Mouse (Mus musculus): ENCODE data around the gene Gtf2f2. TPM values are rescaled to one million over a fixed set of nuclear protein-coding genes. Genes with fewer than 3 reads are reported as not detected.
"Not testable (repeated sequence)": the region's sequence is repeated elsewhere in the genome, so short reads cannot be mapped to it uniquely, and the experiment has no call there.

The Gtf2f2 gene
- polyA plus RNA-seq, 1 experiment from 2014 or later: 40.3 TPM

DNA sequence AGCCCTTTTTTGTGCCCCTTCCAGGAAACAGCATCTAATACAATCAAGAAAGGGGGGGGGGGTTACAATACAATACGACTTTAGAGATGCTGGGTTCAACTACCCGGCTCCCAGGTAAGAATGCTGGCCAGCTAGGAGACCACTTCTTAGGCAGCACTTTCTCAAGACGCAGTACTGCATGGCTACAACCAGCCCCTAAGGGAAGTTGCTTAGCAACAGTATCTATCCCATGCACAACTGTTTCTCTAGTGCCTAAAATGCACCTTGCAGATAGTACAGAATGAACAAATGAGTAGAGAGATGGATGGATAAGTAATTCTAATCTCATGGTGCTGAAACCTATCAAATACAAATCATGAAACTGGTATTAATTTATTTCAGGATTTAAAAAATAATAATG, 63.0 kb downstream of the Gtf2f2 start:
- Histone ChIP-seq H3K4me2 (replicated peaks) (no peak overlapping the region), H3K4me1 (0 out of 2 replicates have a peak, but pooled peaks cover 2% of the 10 kb centered on the region), H3K9me3 (replicated peaks) (no peaks in the 10 kb centered on the region), H3K4me3 (no peak overlapping the region), H3K27ac (no peak overlapping the region), H3K9ac (no peak overlapping the region), H3K27me3 (no peaks in the 10 kb centered on the region), H3K36me3 (no peaks in the 10 kb centered on the region)
- no peak for ATAC-seq (ENCODE audit: low FRiP score)
- WGBS: 58% methylated on average over 3 of the region's 3 CpGs

GRCm38 (mm10) chr14:75942365-75942764, 68.3 kb downstream of the Gtf2f2 start:
- no peak overlapping the region for H3K4me3 ChIP-seq
- H3K4me2 ChIP-seq (replicated peaks): no peak overlapping the region
- no peak overlapping the region for H3K9ac ChIP-seq
- 91% methylated on average over 3 of the region's 3 CpGs for WGBS
- no peak overlapping the region for H3K27ac ChIP-seq
- no peaks in the 10 kb centered on the region for H3K36me3 ChIP-seq
- H3K9me3 ChIP-seq (replicated peaks): no peaks in the 10 kb centered on the region
- H3K27me3 ChIP-seq: no peaks in the 10 kb centered on the region
- no peak for ATAC-seq (ENCODE audit: low FRiP score)
- H3K4me1 ChIP-seq: no peaks in the 10 kb centered on the region

DNA sequence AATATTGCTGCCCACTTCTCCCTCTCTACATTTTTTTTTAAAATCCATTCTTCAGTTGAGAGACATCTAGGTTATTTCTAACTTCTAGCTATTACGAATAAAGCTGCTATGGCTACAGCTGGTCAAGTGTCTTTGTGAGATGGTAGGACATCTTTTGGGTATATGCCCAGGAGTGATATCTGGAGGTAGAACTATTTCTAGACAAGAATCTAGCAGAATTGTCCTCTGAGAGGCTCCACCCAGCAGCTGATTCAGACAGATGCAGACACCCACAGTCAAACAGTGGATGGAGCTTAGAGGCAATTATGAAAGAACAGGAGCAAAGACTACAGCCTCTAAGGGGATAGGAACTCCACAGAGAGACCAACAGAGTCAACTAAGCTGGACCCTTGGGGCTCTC, 69.2 kb downstream of the Gtf2f2 start:
- H3K36me3 ChIP-seq: no peaks in the 10 kb centered on the region
- H3K27ac ChIP-seq: no peak overlapping the region
- no peaks in the 10 kb centered on the region for H3K4me1 ChIP-seq
- 97% methylated on average over 1 of the region's 1 CpGs for WGBS
- H3K9me3 ChIP-seq (replicated peaks): no peaks in the 10 kb centered on the region
- ATAC-seq (ENCODE audit: low FRiP score): no peak
- H3K9ac ChIP-seq: no peak overlapping the region
- H3K4me3 ChIP-seq: no peak overlapping the region
- H3K4me2 ChIP-seq (replicated peaks): no peak overlapping the region
- no peaks in the 10 kb centered on the region for H3K27me3 ChIP-seq

GRCm38 (mm10) chr14:75937714-75938113, 73.0 kb downstream of the Gtf2f2 start:
- Histone ChIP-seq H3K36me3 (no peaks in the 10 kb centered on the region), H3K4me1 (no peaks in the 10 kb centered on the region), H3K4me2 (replicated peaks) (no peak overlapping the region), H3K4me3 (no peak overlapping the region), H3K9ac (no peak overlapping the region), H3K9me3 (replicated peaks) (no peaks in the 10 kb centered on the region), H3K27ac (no peak overlapping the region), H3K27me3 (no peaks in the 10 kb centered on the region)
- no peak for ATAC-seq (ENCODE audit: low FRiP score)
- WGBS: 89% methylated on average over 1 of the region's 1 CpGs

DNA sequence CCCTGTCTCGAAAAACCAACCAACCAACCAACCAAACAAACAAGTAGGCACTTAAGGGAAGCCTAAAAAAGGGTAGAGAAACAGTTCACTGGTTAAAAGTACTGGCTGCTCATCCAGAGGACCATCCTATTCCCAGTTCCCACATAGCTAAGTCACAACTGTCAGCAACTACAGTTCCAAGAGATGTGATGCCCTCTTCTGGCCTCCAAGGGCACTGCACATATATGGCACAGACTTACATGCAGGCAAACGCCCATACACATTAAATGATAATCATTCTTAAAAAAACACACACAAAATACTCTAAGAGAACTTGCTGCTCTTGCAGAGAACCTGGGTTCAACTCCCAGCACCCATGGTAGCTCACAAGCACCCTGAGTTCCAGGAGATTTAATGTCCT, 76.3 kb downstream of the Gtf2f2 start:
- Histone ChIP-seq H3K4me3 (no peak overlapping the region), H3K9me3 (replicated peaks) (no peaks in the 10 kb centered on the region), H3K27ac (no peak overlapping the region), H3K27me3 (no peaks in the 10 kb centered on the region), H3K36me3 (no peaks in the 10 kb centered on the region), H3K9ac (no peak overlapping the region), H3K4me1 (no peaks in the 10 kb centered on the region), H3K4me2 (replicated peaks) (no peak overlapping the region)
- 90% methylated on average over 2 of the region's 2 CpGs for WGBS
- no peak for ATAC-seq (ENCODE audit: low FRiP score)

DNA sequence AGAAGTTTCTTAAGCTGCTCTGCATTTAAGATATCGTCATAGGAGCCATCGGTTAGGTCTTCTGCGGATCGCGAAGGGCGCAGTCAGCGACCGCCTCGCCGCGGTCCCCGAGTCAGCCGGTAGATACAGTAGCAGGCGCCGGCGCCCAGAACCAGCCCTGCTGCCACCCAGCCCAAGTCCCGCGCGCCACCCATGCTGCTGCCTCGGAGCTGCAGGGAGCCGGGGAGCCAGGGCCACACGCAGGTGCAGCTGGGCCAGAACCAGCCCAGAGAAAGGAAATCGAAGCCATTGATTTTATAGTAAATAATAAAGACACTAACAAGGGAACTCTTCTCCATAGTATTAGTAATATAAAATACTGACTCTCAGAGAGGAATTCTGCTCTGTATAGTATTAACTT, 79.4 kb downstream of the Gtf2f2 start:
- Histone ChIP-seq H3K4me1 (no peaks in the 10 kb centered on the region), H3K27me3 (no peaks in the 10 kb centered on the region), H3K27ac (no peak overlapping the region), H3K4me2 (replicated peaks) (no peak overlapping the region), H3K36me3 (no peaks in the 10 kb centered on the region), H3K4me3 (no peak overlapping the region), H3K9me3 (replicated peaks) (no peaks in the 10 kb centered on the region), H3K9ac (no peak overlapping the region)
- ATAC-seq (ENCODE audit: low FRiP score): no peak
- 98% methylated on average over 23 of the region's 23 CpGs for WGBS

GRCm38 (mm10) chr14:75929713-75930112, 81.0 kb downstream of the Gtf2f2 start:
- H3K4me1 ChIP-seq; H3K36me3 ChIP-seq; H3K9ac ChIP-seq; H3K4me2 ChIP-seq (replicated peaks); H3K27ac ChIP-seq; H3K4me3 ChIP-seq; H3K27me3 ChIP-seq; ATAC-seq (ENCODE audit: low FRiP score); H3K9me3 ChIP-seq (replicated peaks): not testable (repeated sequence)
- WGBS: 94% methylated on average over 8 of the region's 8 CpGs

DNA sequence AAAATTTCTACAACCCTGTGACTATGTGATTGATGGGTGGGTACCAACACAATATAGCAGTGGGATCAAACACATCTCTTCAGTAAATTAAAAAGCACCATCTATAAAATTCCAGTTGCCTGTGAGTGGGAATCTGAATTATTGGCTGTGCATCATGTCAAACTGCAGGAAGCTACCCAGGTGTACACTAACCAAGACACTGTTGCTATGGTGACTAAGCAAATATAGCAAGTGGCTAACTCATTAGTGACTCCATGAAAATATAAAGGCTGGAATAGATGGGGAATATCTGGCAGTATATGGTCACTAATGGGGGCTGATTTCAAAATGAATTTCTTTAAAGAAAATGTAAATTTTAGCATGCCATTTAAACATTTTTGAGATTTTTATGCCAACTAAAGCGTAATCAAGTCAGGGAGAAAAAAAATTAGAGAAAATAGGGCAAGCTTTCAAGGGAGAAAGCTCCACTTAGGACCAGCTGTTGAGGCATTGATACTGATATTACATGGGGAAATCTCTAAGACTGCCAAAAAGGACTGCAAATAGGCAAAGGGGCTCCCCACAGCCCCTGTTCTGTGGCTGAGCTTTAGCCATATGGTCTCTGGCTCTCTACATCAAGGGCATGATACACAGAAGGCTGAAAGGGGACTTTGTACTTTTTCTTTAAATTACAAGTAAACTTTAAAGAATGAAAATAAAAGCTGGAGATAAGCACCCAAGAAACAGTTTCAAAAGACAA, 87.2 kb downstream of the Gtf2f2 start:
- H3K27me3 ChIP-seq: no peaks in the 10 kb centered on the region
- no peak overlapping the region for H3K4me3 ChIP-seq
- H3K27ac ChIP-seq: no peak overlapping the region
- no peaks in the 10 kb centered on the region for H3K9me3 ChIP-seq (replicated peaks)
- ATAC-seq (ENCODE audit: low FRiP score): no peak
- no peak overlapping the region for H3K4me2 ChIP-seq (replicated peaks)
- H3K4me1 ChIP-seq: no peaks in the 10 kb centered on the region
- WGBS: 94% methylated on average over 1 of the region's 1 CpGs
- no peak overlapping the region for H3K9ac ChIP-seq
- H3K36me3 ChIP-seq: no peaks in the 10 kb centered on the region

- ATAC-seq (ENCODE audit: low FRiP score): no peak
- Histone ChIP-seq H3K9ac (no peak overlapping the region), H3K4me3 (no peak overlapping the region), H3K9me3 (replicated peaks) (no peaks in the 10 kb centered on the region), H3K4me1 (no peaks in the 10 kb centered on the region), H3K4me2 (replicated peaks) (no peak overlapping the region), H3K27me3 (no peaks in the 10 kb centered on the region), H3K36me3 (no peaks in the 10 kb centered on the region), H3K27ac (no peak overlapping the region)
- WGBS: 92% methylated on average over 2 of the region's 2 CpGs
Measured at GRCm38 (mm10) chr14:75912665-75913064, 98.0 kb downstream of the Gtf2f2 start.

DNA sequence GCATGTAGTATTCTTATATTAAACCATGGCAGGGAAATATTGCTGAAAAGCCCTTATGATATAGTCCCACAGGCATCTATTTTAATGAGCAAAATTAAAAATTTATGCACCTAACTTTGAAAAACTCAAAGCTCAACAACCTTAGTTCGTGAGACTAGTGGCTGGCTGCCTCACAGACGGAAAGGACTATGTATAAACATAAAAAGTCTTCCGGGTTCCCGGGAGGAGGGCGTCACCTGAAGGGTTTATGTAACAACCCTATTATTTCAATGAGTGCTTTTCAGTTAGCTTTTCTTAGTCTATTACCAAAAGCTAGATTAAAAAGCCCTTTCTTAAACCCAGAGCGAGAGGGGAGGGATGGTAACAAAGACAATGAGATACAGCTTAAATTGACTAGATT, 98.7 kb downstream of the Gtf2f2 start:
- Histone ChIP-seq H3K9me3 (replicated peaks) (no peaks in the 10 kb centered on the region), H3K27ac (no peak overlapping the region), H3K4me1 (no peaks in the 10 kb centered on the region), H3K4me3 (no peak overlapping the region), H3K27me3 (no peaks in the 10 kb centered on the region), H3K4me2 (replicated peaks) (no peak overlapping the region), H3K36me3 (no peaks in the 10 kb centered on the region), H3K9ac (no peak overlapping the region)
- 89% methylated on average over 6 of the region's 6 CpGs for WGBS
- ATAC-seq (ENCODE audit: low FRiP score): no peak

DNA sequence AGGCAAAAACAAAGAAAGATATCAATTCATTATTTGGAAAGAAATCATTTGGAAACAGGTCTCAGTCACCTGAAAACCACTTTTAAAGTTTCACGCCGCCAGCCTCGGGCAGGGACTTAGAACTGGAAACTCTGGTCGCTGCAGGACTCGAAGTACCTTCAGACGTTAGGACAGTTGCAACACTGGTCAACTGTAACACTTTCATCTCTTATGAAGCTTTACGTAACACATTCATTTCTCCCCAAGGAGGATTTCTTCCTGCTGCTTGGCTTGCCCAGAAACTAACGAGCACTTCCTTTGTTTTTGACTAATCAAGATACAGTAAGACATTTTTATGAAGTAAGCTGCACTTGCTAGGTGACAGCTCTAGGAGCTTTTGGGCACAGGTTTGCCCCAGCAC, 103.7 kb downstream of the Gtf2f2 start:
- Histone ChIP-seq H3K27me3 (no peaks in the 10 kb centered on the region), H3K27ac (no peak overlapping the region), H3K4me2 (replicated peaks) (no peak overlapping the region), H3K4me1 (0 out of 2 replicates have a peak, but pooled peaks cover 4% of the 10 kb centered on the region), H3K9me3 (replicated peaks) (0 out of 2 replicates have a peak, but pooled peaks cover 3% of the 10 kb centered on the region), H3K9ac (no peak overlapping the region), H3K36me3 (peaks cover 13% of the 10 kb centered on the region), H3K4me3 (no peak overlapping the region)
- WGBS: 93% methylated on average over 8 of the region's 8 CpGs
- ATAC-seq (ENCODE audit: low FRiP score): no peak

GRCm38 (mm10) chr14:75904972-75905371, 105.7 kb downstream of the Gtf2f2 start:
- Histone ChIP-seq H3K27me3 (no peaks in the 10 kb centered on the region), H3K4me2 (replicated peaks) (no peak overlapping the region), H3K36me3 (peaks cover 13% of the 10 kb centered on the region), H3K9ac (no peak overlapping the region), H3K4me3 (no peak overlapping the region), H3K9me3 (replicated peaks) (0 out of 2 replicates have a peak, but pooled peaks cover 3% of the 10 kb centered on the region), H3K27ac (no peak overlapping the region), H3K4me1 (peaks cover 13% of the 10 kb centered on the region)
- 100% methylated on average over 3 of the region's 3 CpGs for WGBS
- ATAC-seq (ENCODE audit: low FRiP score): no peak

DNA sequence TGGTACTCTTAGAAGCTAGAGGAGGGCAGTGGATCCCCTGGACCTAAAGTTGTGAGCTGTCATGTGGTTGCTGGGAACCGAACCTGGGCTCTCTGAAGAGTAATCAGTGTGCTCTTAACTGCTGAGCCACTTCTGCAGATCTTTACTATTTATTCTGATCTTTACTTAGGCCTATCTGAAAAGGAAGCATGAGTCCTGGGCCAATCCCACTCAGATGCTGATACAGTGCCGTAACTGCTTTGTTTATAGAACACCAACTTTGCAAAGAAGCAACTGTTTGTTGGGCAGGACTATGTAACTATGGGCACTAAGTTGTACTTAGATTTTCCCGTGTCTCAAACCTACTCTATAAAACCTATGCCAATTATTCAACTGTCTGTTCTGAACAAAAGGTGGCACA, 107.5 kb downstream of the Gtf2f2 start:
- ATAC-seq (ENCODE audit: low FRiP score): no peak
- 95% methylated on average over 3 of the region's 3 CpGs for WGBS
- no peak overlapping the region for H3K4me2 ChIP-seq (replicated peaks)

More for the DNA sequence above, 107.5 kb downstream of the Gtf2f2 start:
- no peaks in the 10 kb centered on the region for H3K27me3 ChIP-seq
- H3K9me3 ChIP-seq (replicated peaks): 0 out of 2 replicates have a peak, but pooled peaks cover 3% of the 10 kb centered on the region
- no peak overlapping the region for H3K4me3 ChIP-seq
- H3K9ac ChIP-seq: no peak overlapping the region
- H3K36me3 ChIP-seq: peaks cover 13% of the 10 kb centered on the region
- no peak overlapping the region for H3K27ac ChIP-seq
- H3K4me1 ChIP-seq: peaks cover 13% of the 10 kb centered on the region

All from hindbrain, embryonic 12.5 days (tissue).